Mouse (Mus musculus): ENCODE measurements at regions not wholly inside any gene's neighbourhood (a gene's known extent, or its start where the extent isn't known, plus 50 kb on each side); places are given as distances from the start of the nearest gene placed in this dataset.
"Not testable (repeated sequence)": the region's sequence is repeated elsewhere in the genome, so short reads cannot be mapped to it uniquely, and the experiment has no call there.

DNA sequence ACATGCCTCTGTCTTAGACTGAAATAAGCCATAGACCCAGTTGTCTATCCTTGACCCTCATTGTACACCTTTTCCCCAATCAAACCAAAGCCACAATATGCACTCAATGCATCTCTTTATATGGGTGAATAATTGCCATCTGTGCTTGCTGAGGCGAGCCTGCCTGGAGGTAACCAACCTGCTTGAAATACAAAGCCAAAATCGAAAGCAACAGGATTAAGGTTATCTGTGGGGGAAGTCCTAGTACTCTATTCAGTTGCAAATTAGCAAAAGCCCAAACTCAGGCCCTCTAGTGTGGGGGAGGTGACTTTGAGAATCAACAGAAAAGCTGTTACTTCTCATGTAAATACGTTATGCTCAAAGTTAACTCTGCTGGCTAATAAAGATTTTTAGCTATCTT lies 246.2 kb upstream of the Fundc1 start:
- H3K79me2 ChIP-seq (ENCODE audit: control insufficient read depth, insufficient read depth), result no peaks in the 10 kb centered on the region
- no peak for TF ChIP-seq REST (IDR thresholded peaks at IDR 0.05; ENCODE audit: insufficient read depth, insufficient read length)
- no peaks in the 10 kb centered on the region for H3K27me3 ChIP-seq (ENCODE audit: control insufficient read depth, insufficient read depth, insufficient read length)
- H3K36me3 ChIP-seq (ENCODE audit: control insufficient read depth, insufficient read depth), result no peaks in the 10 kb centered on the region
- no peak overlapping the region for H3ac ChIP-seq (ENCODE audit: control insufficient read depth, insufficient read length)
- H3K4me2 ChIP-seq (ENCODE audit: low read depth), result no peak overlapping the region
- H3K4me3 ChIP-seq, result no peak overlapping the region

DNA sequence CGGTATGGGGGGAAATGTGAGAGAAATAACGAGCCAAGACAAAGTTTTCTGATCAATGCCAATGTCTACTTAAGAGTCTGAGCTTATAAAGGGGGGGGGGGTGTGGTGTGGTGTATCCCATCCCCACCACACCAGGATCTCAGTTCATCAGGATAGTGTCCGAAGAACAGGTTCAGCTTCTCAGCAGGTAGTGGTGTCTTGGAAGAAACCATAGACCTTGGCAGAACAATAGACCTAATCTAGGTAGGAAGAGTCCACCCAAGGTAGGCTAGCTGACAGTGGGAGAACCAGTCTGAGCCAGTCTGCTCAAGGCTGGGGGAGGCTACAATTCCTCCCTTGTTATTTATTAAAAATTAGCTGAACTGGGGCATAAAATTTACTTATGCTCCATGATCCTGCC lies 245.5 kb upstream of the Fundc1 start:
- TF ChIP-seq E2F4 (IDR thresholded peaks at IDR 0.05; ENCODE audit: insufficient read depth) (no peak), REST (IDR thresholded peaks at IDR 0.05; ENCODE audit: insufficient read depth, insufficient read length) (no peak), POLR2AphosphoS2 (IDR thresholded peaks at IDR 0.05; ENCODE audit: insufficient read length, low read depth) (no peak), SRF (IDR thresholded peaks at IDR 0.05; ENCODE audit: control insufficient read depth, insufficient read length, low read depth) (no peak), TCF12 (IDR thresholded peaks at IDR 0.05; ENCODE audit: insufficient read depth, poor library complexity, severe bottlenecking) (no peak), USF1 (IDR thresholded peaks at IDR 0.05; ENCODE audit: low read depth) (no peak), TCF3 (IDR thresholded peaks at IDR 0.05; ENCODE audit: insufficient read length, low read depth) (no peak), CEBPB (IDR thresholded peaks at IDR 0.05; ENCODE audit: insufficient read depth, poor library complexity, severe bottlenecking) (no peak)
- no peak overlapping the region for H3K4me2 ChIP-seq (ENCODE audit: low read depth)

DNA sequence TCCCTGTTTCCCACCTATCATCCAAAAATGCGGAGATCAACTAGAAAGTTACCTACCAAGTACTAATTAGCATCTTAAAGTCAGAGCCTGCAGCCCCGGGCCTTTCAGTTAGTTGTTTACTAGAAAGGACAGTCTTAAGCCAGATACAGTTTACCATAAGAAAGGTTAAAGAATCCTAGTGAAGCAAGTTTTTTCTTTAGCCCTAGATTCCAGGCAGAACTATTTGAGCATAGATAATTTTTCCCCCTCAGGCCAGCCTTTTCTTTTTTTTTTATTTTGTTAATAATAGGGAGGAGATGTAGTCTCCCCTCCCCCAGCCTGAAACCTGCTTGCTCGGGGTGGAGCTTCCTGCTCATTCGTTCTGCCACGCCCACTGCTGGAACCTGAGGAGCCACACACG lies 215.9 kb upstream of the Fundc1 start:
- not testable (repeated sequence) for H3K27me3 ChIP-seq (ENCODE audit: control insufficient read depth, insufficient read depth, insufficient read length); H3K36me3 ChIP-seq (ENCODE audit: control insufficient read depth, insufficient read depth); H3K79me2 ChIP-seq (ENCODE audit: control insufficient read depth, insufficient read depth); H3K4me3 ChIP-seq; H3K4me2 ChIP-seq (ENCODE audit: low read depth); H3ac ChIP-seq (ENCODE audit: control insufficient read depth, insufficient read length)

More for the DNA sequence above, 245.5 kb upstream of the Fundc1 start:
- Histone ChIP-seq H3ac (ENCODE audit: control insufficient read depth, insufficient read length) (no peak overlapping the region), H3K27me3 (ENCODE audit: control insufficient read depth, insufficient read depth, insufficient read length) (no peaks in the 10 kb centered on the region), H3K4me3 (no peak overlapping the region), H3K36me3 (ENCODE audit: control insufficient read depth, insufficient read depth) (no peaks in the 10 kb centered on the region), H3K79me2 (ENCODE audit: control insufficient read depth, insufficient read depth) (no peaks in the 10 kb centered on the region)

DNA sequence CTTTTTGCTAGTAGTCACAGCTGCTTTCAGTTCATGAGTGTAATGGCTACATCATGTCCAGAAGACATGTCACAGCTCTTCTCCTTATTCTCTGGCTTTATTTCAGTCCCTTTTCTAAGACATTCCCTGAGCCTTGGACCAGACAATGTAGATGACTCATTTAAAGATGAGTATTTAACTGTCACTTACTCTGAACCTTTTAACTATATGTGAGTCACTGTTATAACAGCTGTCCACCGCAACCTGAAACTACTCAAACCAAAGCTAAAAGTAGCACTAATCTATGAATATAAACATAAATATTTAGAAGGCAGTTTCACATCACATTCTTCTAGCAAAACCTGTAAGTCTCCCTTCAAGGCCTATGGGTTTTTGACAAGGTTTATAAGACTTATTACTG lies 203.8 kb upstream of the Fundc1 start:
- Histone ChIP-seq H3K27me3 (ENCODE audit: control insufficient read depth, insufficient read depth, insufficient read length) (no peaks in the 10 kb centered on the region), H3K4me3 (no peak overlapping the region), H3K4me2 (ENCODE audit: low read depth) (peak overlapping the region; percentile 12), H3K79me2 (ENCODE audit: control insufficient read depth, insufficient read depth) (no peaks in the 10 kb centered on the region), H3ac (ENCODE audit: control insufficient read depth, insufficient read length) (no peak overlapping the region), H3K36me3 (ENCODE audit: control insufficient read depth, insufficient read depth) (no peaks in the 10 kb centered on the region)
- no peak for TF ChIP-seq POLR2AphosphoS2 (IDR thresholded peaks at IDR 0.05; ENCODE audit: insufficient read length, low read depth)
- TF ChIP-seq REST (IDR thresholded peaks at IDR 0.05; ENCODE audit: insufficient read depth, insufficient read length), result no peak
- TF ChIP-seq MAX (IDR thresholded peaks at IDR 0.05; ENCODE audit: low read depth), result no peak
- no peak for TF ChIP-seq E2F4 (IDR thresholded peaks at IDR 0.05; ENCODE audit: insufficient read depth)
- TF ChIP-seq TCF3 (IDR thresholded peaks at IDR 0.05; ENCODE audit: insufficient read length, low read depth), result no peak
- TF ChIP-seq USF1 (IDR thresholded peaks at IDR 0.05; ENCODE audit: low read depth), result no peak
- TF ChIP-seq MYOG (IDR thresholded peaks at IDR 0.05; ENCODE audit: control insufficient read depth in 1 of 3, insufficient read depth in 1 of 3, insufficient read length in 2 of 3, low read depth in 2 of 3), result no peak
- TF ChIP-seq TCF12 (IDR thresholded peaks at IDR 0.05; ENCODE audit: insufficient read depth, poor library complexity, severe bottlenecking), result no peak
- no peak for TF ChIP-seq MYOD1 (IDR thresholded peaks at IDR 0.05; ENCODE audit: control insufficient read depth in 1 of 3, insufficient read length in 2 of 3, low read depth in 2 of 3)
- no peak for TF ChIP-seq POLR2A (IDR thresholded peaks at IDR 0.05; ENCODE audit: insufficient read length, low read depth)
- TF ChIP-seq SRF (IDR thresholded peaks at IDR 0.05; ENCODE audit: control insufficient read depth, insufficient read length, low read depth), result no peak
- TF ChIP-seq CEBPB (IDR thresholded peaks at IDR 0.05; ENCODE audit: insufficient read depth, poor library complexity, severe bottlenecking), result no peak

DNA sequence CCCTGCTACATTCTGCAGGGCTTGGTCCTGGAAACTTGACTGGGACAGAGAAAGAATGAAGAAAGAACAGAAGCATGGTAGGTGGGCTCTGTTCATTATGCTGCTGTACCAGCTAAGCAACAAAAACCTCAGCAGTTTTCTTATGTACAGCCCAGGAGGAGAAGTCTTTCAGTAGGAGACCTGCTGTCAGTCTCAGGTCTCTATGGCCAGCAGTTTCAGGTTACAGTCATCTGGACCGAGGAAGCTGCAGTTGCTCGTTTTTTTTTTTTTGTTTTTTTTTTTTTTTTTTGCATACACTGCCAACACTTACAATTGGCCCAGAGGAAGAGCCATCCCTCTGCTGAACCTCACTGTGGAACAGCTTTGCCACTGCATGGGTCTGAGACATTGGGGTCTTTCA lies 180.7 kb upstream of the Fundc1 start:
- Histone ChIP-seq H3K4me3 (no peak overlapping the region), H3K36me3 (ENCODE audit: control insufficient read depth, insufficient read depth) (no peaks in the 10 kb centered on the region), H3K79me2 (ENCODE audit: control insufficient read depth, insufficient read depth) (no peaks in the 10 kb centered on the region), H3K27me3 (ENCODE audit: control insufficient read depth, insufficient read depth, insufficient read length) (no peaks in the 10 kb centered on the region), H3ac (ENCODE audit: control insufficient read depth, insufficient read length) (no peak overlapping the region), H3K4me2 (ENCODE audit: low read depth) (no peak overlapping the region)
- TF ChIP-seq MYOG (IDR thresholded peaks at IDR 0.05; ENCODE audit: control insufficient read depth in 1 of 3, insufficient read depth in 1 of 3, insufficient read length in 2 of 3, low read depth in 2 of 3) (no peak), MAX (IDR thresholded peaks at IDR 0.05; ENCODE audit: low read depth) (no peak), USF1 (IDR thresholded peaks at IDR 0.05; ENCODE audit: low read depth) (no peak), POLR2AphosphoS2 (IDR thresholded peaks at IDR 0.05; ENCODE audit: insufficient read length, low read depth) (no peak), POLR2A (IDR thresholded peaks at IDR 0.05; ENCODE audit: insufficient read length, low read depth) (no peak)

DNA sequence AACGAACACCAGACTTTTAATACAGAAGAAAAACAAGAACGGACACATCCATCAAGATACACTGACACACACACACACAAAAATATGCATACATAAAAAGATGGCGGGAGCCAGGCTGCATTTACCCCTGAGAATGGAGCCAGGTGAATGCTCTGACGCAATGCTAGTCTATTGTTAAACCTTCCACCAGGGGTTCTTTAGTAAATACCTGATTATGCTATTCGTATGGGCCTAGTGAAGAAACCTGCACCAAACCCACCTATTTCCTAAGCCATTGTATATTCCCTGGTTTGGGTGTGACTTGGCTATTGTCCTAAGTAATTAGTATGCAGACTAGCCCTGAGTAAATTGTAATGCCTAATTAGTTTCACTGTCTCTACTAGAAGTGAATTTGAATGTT lies 179.3 kb upstream of the Fundc1 start:
- no peak overlapping the region for H3K4me3 ChIP-seq
- H3K79me2 ChIP-seq (ENCODE audit: control insufficient read depth, insufficient read depth), result no peaks in the 10 kb centered on the region
- TF ChIP-seq USF1 (IDR thresholded peaks at IDR 0.05; ENCODE audit: low read depth), result no peak
- TF ChIP-seq REST (IDR thresholded peaks at IDR 0.05; ENCODE audit: insufficient read depth, insufficient read length), result no peak
- TF ChIP-seq TCF12 (IDR thresholded peaks at IDR 0.05; ENCODE audit: insufficient read depth, poor library complexity, severe bottlenecking), result no peak
- no peak for TF ChIP-seq SRF (IDR thresholded peaks at IDR 0.05; ENCODE audit: control insufficient read depth, insufficient read length, low read depth)
- TF ChIP-seq CEBPB (IDR thresholded peaks at IDR 0.05; ENCODE audit: insufficient read depth, poor library complexity, severe bottlenecking), result no peak
- TF ChIP-seq E2F4 (IDR thresholded peaks at IDR 0.05; ENCODE audit: insufficient read depth), result no peak
- no peaks in the 10 kb centered on the region for H3K27me3 ChIP-seq (ENCODE audit: control insufficient read depth, insufficient read depth, insufficient read length)
- H3K36me3 ChIP-seq (ENCODE audit: control insufficient read depth, insufficient read depth), result no peaks in the 10 kb centered on the region
- H3ac ChIP-seq (ENCODE audit: control insufficient read depth, insufficient read length), result no peak overlapping the region
- no peak overlapping the region for H3K4me2 ChIP-seq (ENCODE audit: low read depth)

All from myocyte (in vitro differentiated cells).